ENCODE assay signal across 8 mouse cellular contexts in genomic region chr4:43509109-43509508, GRCm38 (mm10). TPM values are rescaled to one million over a fixed set of nuclear protein-coding genes. Genes with fewer than 3 reads are reported as not detected.
A peak's percentile ranks its signal among the peaks of the same experiment; 100 is the strongest.
DNase-seq lines count a peak whose midpoint lies in the region; ATAC-seq and TF ChIP-seq lines count a peak whose summit lies in the region.
"Had no signal": no experiment of that assay in that cellular context is flagged by ENCODE, and none has a peak within 500 bp of the region (broad histone marks: within the 10 kb centered on the region; RNA-seq: fewer than 3 reads in every experiment).

No protein-coding gene starts in this region.

- 42% methylated on average over 9 of the region's 9 CpGs for WGBS in midbrain, embryonic 11.5 days
- WGBS in midbrain, embryonic 14.5 days = 37% methylated on average over 9 of the region's 9 CpGs
- 14% methylated on average over 9 of the region's 9 CpGs for WGBS in forebrain, embryonic 12.5 days
- 39% methylated on average over 9 of the region's 9 CpGs for WGBS in limb, embryonic 14.5 days
- 39% methylated on average over 9 of the region's 9 CpGs for WGBS in stomach, embryonic 16.5 days

- H3K27me3 ChIP-seq in midbrain, embryonic 11.5 days (ENCODE audit: control insufficient read depth, insufficient read depth, low read length) = peaks cover 21% of the 10 kb centered on the region
- no peaks in the 10 kb centered on the region; the same call in 1 of the 2 replicates for H3K27me3 ChIP-seq in midbrain, embryonic 14.5 days (ENCODE audit: control insufficient read depth, insufficient read depth, low read length)
- H3K27me3 ChIP-seq in forebrain, embryonic 12.5 days = peaks cover 45% of the 10 kb centered on the region
- no peaks in the 10 kb centered on the region for H3K27me3 ChIP-seq in limb, embryonic 14.5 days (ENCODE audit: control insufficient read depth, insufficient read depth, low read length)
- no peaks in the 10 kb centered on the region for H3K27me3 ChIP-seq in stomach, embryonic 16.5 days (ENCODE audit: control insufficient read depth, insufficient read depth, low read length)

- no peak for ATAC-seq in midbrain, embryonic 11.5 days (ENCODE audit: low FRiP score)
- no peak for ATAC-seq in midbrain, embryonic 14.5 days (ENCODE audit: low FRiP score, low TSS enrichment)
- no peak for ATAC-seq in forebrain, embryonic 12.5 days (ENCODE audit: low FRiP score)
- no peak for ATAC-seq in limb, embryonic 14.5 days (ENCODE audit: low FRiP score, low read depth)
- ATAC-seq in stomach, embryonic 16.5 days (ENCODE audit: insufficient read depth, low FRiP score) = no peak

- H3K27ac ChIP-seq in midbrain, embryonic 11.5 days (ENCODE audit: low read depth, low read length) = no peak overlapping the region
- no peak overlapping the region for H3K27ac ChIP-seq in midbrain, embryonic 14.5 days (replicated peaks; ENCODE audit: low read depth, low read length)
- H3K27ac ChIP-seq in forebrain, embryonic 12.5 days = no peak overlapping the region
- no peak overlapping the region for H3K27ac ChIP-seq in limb, embryonic 14.5 days (replicated peaks; ENCODE audit: low read depth, low read length)
- peak overlapping the region; percentile 36; the same call in 1 of the 2 replicates for H3K27ac ChIP-seq in stomach, embryonic 16.5 days (ENCODE audit: low read length)
- H3K27ac ChIP-seq: heart, adult 2 months had no signal

- H3K4me3 ChIP-seq in midbrain, embryonic 11.5 days (ENCODE audit: low read depth, low read length) = no peak overlapping the region
- no peak overlapping the region for H3K4me3 ChIP-seq in midbrain, embryonic 14.5 days (replicated peaks; ENCODE audit: low read depth, low read length)
- H3K4me3 ChIP-seq in forebrain, embryonic 12.5 days (replicated peaks) = peak overlapping the region; percentile 36; the same call in 1 of the 2 replicates
- H3K4me3 ChIP-seq in limb, embryonic 14.5 days (replicated peaks; ENCODE audit: low read length) = peak overlapping the region; percentile 48
- peak overlapping the region; percentile 61 for H3K4me3 ChIP-seq in stomach, embryonic 16.5 days (replicated peaks; ENCODE audit: low read length)

- H3K9me3 ChIP-seq in midbrain, embryonic 11.5 days (ENCODE audit: control insufficient read depth, low read length) = no peaks in the 10 kb centered on the region
- no peaks in the 10 kb centered on the region for H3K9me3 ChIP-seq in midbrain, embryonic 14.5 days (ENCODE audit: control insufficient read depth, low read length)
- H3K9me3 ChIP-seq in forebrain, embryonic 12.5 days = no peaks in the 10 kb centered on the region
- H3K9me3 ChIP-seq in limb, embryonic 14.5 days (ENCODE audit: control insufficient read depth, low read length) = no peaks in the 10 kb centered on the region
- H3K9me3 ChIP-seq in stomach, embryonic 16.5 days (replicated peaks; ENCODE audit: control insufficient read depth, low read length) = no peaks in the 10 kb centered on the region

- H3K9ac ChIP-seq in midbrain, embryonic 11.5 days (ENCODE audit: low read length) = no peak overlapping the region
- no peak overlapping the region for H3K9ac ChIP-seq in midbrain, embryonic 14.5 days (replicated peaks; ENCODE audit: low read length)
- 0 out of 2 replicates have a peak overlapping the region, but pooled peaks have one; percentile 47 for H3K9ac ChIP-seq in forebrain, embryonic 12.5 days
- H3K9ac ChIP-seq in limb, embryonic 14.5 days (ENCODE audit: low read depth, low read length, severe bottlenecking) = peak overlapping the region; percentile 52; the same call in 1 of the 2 replicates
- peak overlapping the region; percentile 73 for H3K9ac ChIP-seq in stomach, embryonic 16.5 days (ENCODE audit: low read length)

- H3K4me2 ChIP-seq in midbrain, embryonic 11.5 days = peak overlapping the region; percentile 53; the same call in 1 of the 2 replicates
- H3K4me2 ChIP-seq in midbrain, embryonic 14.5 days (ENCODE audit: low read length) = no peak overlapping the region
- peak overlapping the region; percentile 60 for H3K4me2 ChIP-seq in forebrain, embryonic 12.5 days
- H3K4me2 ChIP-seq in limb, embryonic 14.5 days (replicated peaks; ENCODE audit: low read depth, low read length, severe bottlenecking) = peak overlapping the region; percentile 77
- H3K4me2 ChIP-seq in stomach, embryonic 16.5 days (ENCODE audit: low read depth, low read length) = peak overlapping the region; percentile 94

- TF ChIP-seq POLR2A in limb, embryonic 14.5 days (IDR thresholded peaks at IDR 0.05; ENCODE audit: borderline replicate concordance, extremely low read depth, insufficient read depth, insufficient read length) = no peak

- no peak for DNase-seq in midbrain, embryonic 11.5 days (ENCODE audit: low spot score, missing footprints)
- no peak for DNase-seq in midbrain, embryonic 14.5 days
- no peak for DNase-seq in limb, embryonic 14.5 days (ENCODE audit: low spot score)
- no peak for DNase-seq in cerebellum, adult 11-12 months
- no peak for DNase-seq in spleen, postnatal 14 days (ENCODE audit: low spot score in 2 of 2)

- H3K4me1 ChIP-seq in midbrain, embryonic 11.5 days (ENCODE audit: control insufficient read depth, insufficient read depth, low read length) = peaks cover 3% of the 10 kb centered on the region; the same call in 1 of the 2 replicates
- H3K4me1 ChIP-seq in midbrain, embryonic 14.5 days (ENCODE audit: control insufficient read depth, insufficient read depth, low read length) = peaks cover 4% of the 10 kb centered on the region; the same call in 1 of the 2 replicates
- peaks cover 17% of the 10 kb centered on the region for H3K4me1 ChIP-seq in forebrain, embryonic 12.5 days
- H3K4me1 ChIP-seq in limb, embryonic 14.5 days (ENCODE audit: control insufficient read depth, insufficient read depth, low read length) = peaks cover 24% of the 10 kb centered on the region
- peaks cover 14% of the 10 kb centered on the region for H3K4me1 ChIP-seq in stomach, embryonic 16.5 days (ENCODE audit: control insufficient read depth, insufficient read depth, low read length)

- H3K36me3 ChIP-seq in midbrain, embryonic 11.5 days (ENCODE audit: control insufficient read depth, insufficient read depth, low read length) = no peaks in the 10 kb centered on the region
- no peaks in the 10 kb centered on the region for H3K36me3 ChIP-seq in midbrain, embryonic 14.5 days (ENCODE audit: control insufficient read depth, insufficient read depth, low read length)
- no peaks in the 10 kb centered on the region for H3K36me3 ChIP-seq in forebrain, embryonic 12.5 days (replicated peaks)
- no peaks in the 10 kb centered on the region for H3K36me3 ChIP-seq in limb, embryonic 14.5 days (ENCODE audit: control insufficient read depth, insufficient read depth, low read length)
- H3K36me3 ChIP-seq in stomach, embryonic 16.5 days (ENCODE audit: control insufficient read depth, insufficient read depth, low read length) = no peaks in the 10 kb centered on the region

RNA-seq across cellular contexts. Expression of gene Car9, which starts 2.3 kb away (rescaled TPM):
- 0.07 TPM in 1 of 2 replicates, not detected in the other for polyA plus RNA-seq in midbrain, embryonic 11.5 days (2014; fragmentation: Nextera tagmentation; extraction: Ambion mirVana)
- polyA plus RNA-seq in midbrain, embryonic 14.5 days (2014; fragmentation: Nextera tagmentation; extraction: Ambion mirVana) = 0.30 TPM in 1 of 2 replicates, not detected in the other
- 0.27 and 0.50 TPM in 2 replicates for polyA plus RNA-seq in forebrain, embryonic 12.5 days (2016; fragmentation: Nextera tagmentation; extraction: Ambion mirVana)
- 4.9 TPM in 2 replicates for polyA plus RNA-seq in limb, embryonic 14.5 days (2012; rRNA removed)
- polyA plus RNA-seq in limb, embryonic 14.5 days (2014; fragmentation: Nextera tagmentation; extraction: Ambion mirVana) = 1.0 and 1.2 TPM in 2 replicates
- polyA plus RNA-seq in stomach, embryonic 16.5 days (2015; fragmentation: Nextera tagmentation; extraction: Ambion mirVana) = 22.3 and 22.9 TPM in 2 replicates

RNA-seq across cellular contexts. Expression of gene Arhgef39, which starts 9.6 kb away (rescaled TPM):
- polyA plus RNA-seq in midbrain, embryonic 11.5 days (2014; fragmentation: Nextera tagmentation; extraction: Ambion mirVana) = 32.4 and 40.2 TPM in 2 replicates
- polyA plus RNA-seq in midbrain, embryonic 14.5 days (2014; fragmentation: Nextera tagmentation; extraction: Ambion mirVana) = 5.0 and 6.0 TPM in 2 replicates
- 45.8 and 50.3 TPM in 2 replicates for polyA plus RNA-seq in forebrain, embryonic 12.5 days (2016; fragmentation: Nextera tagmentation; extraction: Ambion mirVana)
- polyA plus RNA-seq in limb, embryonic 14.5 days (2012; rRNA removed) = 84.9 and 108 TPM in 2 replicates
- polyA plus RNA-seq in limb, embryonic 14.5 days (2014; fragmentation: Nextera tagmentation; extraction: Ambion mirVana) = 25.2 and 27.6 TPM in 2 replicates
- polyA plus RNA-seq in stomach, embryonic 16.5 days (2015; fragmentation: Nextera tagmentation; extraction: Ambion mirVana) = 45.0 and 46.1 TPM in 2 replicates

RNA-seq across cellular contexts. Expression of gene Tpm2, which starts 14.5 kb away (rescaled TPM):
- polyA plus RNA-seq in midbrain, embryonic 11.5 days (2014; fragmentation: Nextera tagmentation; extraction: Ambion mirVana) = 44.0 and 51.8 TPM in 2 replicates
- polyA plus RNA-seq in midbrain, embryonic 14.5 days (2014; fragmentation: Nextera tagmentation; extraction: Ambion mirVana) = 3.6 and 10.8 TPM in 2 replicates
- 36.5 and 40.2 TPM in 2 replicates for polyA plus RNA-seq in forebrain, embryonic 12.5 days (2016; fragmentation: Nextera tagmentation; extraction: Ambion mirVana)
- polyA plus RNA-seq in limb, embryonic 14.5 days (2012; rRNA removed) = 206 and 361 TPM in 2 replicates
- polyA plus RNA-seq in limb, embryonic 14.5 days (2014; fragmentation: Nextera tagmentation; extraction: Ambion mirVana) = 382 and 495 TPM in 2 replicates
- 1,306 and 1,388 TPM in 2 replicates for polyA plus RNA-seq in stomach, embryonic 16.5 days (2015; fragmentation: Nextera tagmentation; extraction: Ambion mirVana)

RNA-seq across cellular contexts. Expression of gene Ccdc107, which starts 16.4 kb away (rescaled TPM):
- polyA plus RNA-seq in midbrain, embryonic 11.5 days (2014; fragmentation: Nextera tagmentation; extraction: Ambion mirVana) = 45.8 and 48.8 TPM in 2 replicates
- polyA plus RNA-seq in midbrain, embryonic 14.5 days (2014; fragmentation: Nextera tagmentation; extraction: Ambion mirVana) = 68.1 and 80.6 TPM in 2 replicates
- 44.7 and 45.8 TPM in 2 replicates for polyA plus RNA-seq in forebrain, embryonic 12.5 days (2016; fragmentation: Nextera tagmentation; extraction: Ambion mirVana)
- polyA plus RNA-seq in limb, embryonic 14.5 days (2012; rRNA removed) = 118 and 175 TPM in 2 replicates
- polyA plus RNA-seq in limb, embryonic 14.5 days (2014; fragmentation: Nextera tagmentation; extraction: Ambion mirVana) = 78.8 and 92.8 TPM in 2 replicates
- 106 and 113 TPM in 2 replicates for polyA plus RNA-seq in stomach, embryonic 16.5 days (2015; fragmentation: Nextera tagmentation; extraction: Ambion mirVana)

RNA-seq across cellular contexts. Expression of gene Sit1, which starts 25.6 kb away (rescaled TPM):
- polyA plus RNA-seq in midbrain, embryonic 11.5 days (2014; fragmentation: Nextera tagmentation; extraction: Ambion mirVana) = not detected in 2 replicates
- not detected in 2 replicates for polyA plus RNA-seq in midbrain, embryonic 14.5 days (2014; fragmentation: Nextera tagmentation; extraction: Ambion mirVana)
- not detected in 2 replicates for polyA plus RNA-seq in forebrain, embryonic 12.5 days (2016; fragmentation: Nextera tagmentation; extraction: Ambion mirVana)
- not detected in 2 replicates for polyA plus RNA-seq in limb, embryonic 14.5 days (2012; rRNA removed)
- not detected in 2 replicates for polyA plus RNA-seq in limb, embryonic 14.5 days (2014; fragmentation: Nextera tagmentation; extraction: Ambion mirVana)
- not detected in 2 replicates for polyA plus RNA-seq in stomach, embryonic 16.5 days (2015; fragmentation: Nextera tagmentation; extraction: Ambion mirVana)
- polyA plus RNA-seq: heart, adult 2 months had no signal

Comparison
In these comparisons a context has a peak if more than half of its experiments do, and no peak if none do; other contexts are left out.
1. H3K4me3 ChIP-seq: peak in forebrain, embryonic 12.5 days (single experiment), limb, embryonic 14.5 days (single experiment) and stomach, embryonic 16.5 days (single experiment); none in midbrain, embryonic 11.5 days (single experiment) and midbrain, embryonic 14.5 days (single experiment).
2. H3K9ac ChIP-seq: peak in forebrain, embryonic 12.5 days (single experiment), limb, embryonic 14.5 days (single experiment) and stomach, embryonic 16.5 days (single experiment); none in midbrain, embryonic 11.5 days (single experiment) and midbrain, embryonic 14.5 days (single experiment).